Mouse (Mus musculus) kidney, embryonic 15.5 days (tissue): ENCODE measurements around the gene Car9. TPM values are rescaled to one million over a fixed set of nuclear protein-coding genes. Genes with fewer than 3 reads are reported as not detected.

Experiments used
- ATAC-seq: fragments of 200-750 bp; cut with Nextera tagmentation; replicated peaks from 2 replicates; pipeline ENCODE4 v1.8.0; 2017; ENCODE audit warnings: moderate TSS enrichment; ENCODE audit not compliant: low FRiP score
- H3K27ac ChIP-seq: fragments of 300-500 bp; sonication (generic); 2 replicates; pipeline ENCODE4 v1.5.1; 2015; ENCODE audit warnings: mild to moderate bottlenecking, inconsistent platforms
- H3K27me3 ChIP-seq: fragments of 300-500 bp; sonication (generic); 2 replicates; pipeline ENCODE4 v1.6.1; 2015; ENCODE audit warnings: inconsistent platforms
- H3K36me3 ChIP-seq: fragments of 300-500 bp; sonication (generic); 2 replicates; pipeline ENCODE4 v1.6.1; 2015; ENCODE audit warnings: inconsistent platforms
- H3K4me1 ChIP-seq: fragments of 300-500 bp; sonication (generic); 2 replicates; pipeline ENCODE4 v1.6.1; 2015; ENCODE audit warnings: inconsistent platforms
- H3K4me2 ChIP-seq: fragments of 300-500 bp; sonication (generic); 2 replicates; pipeline ENCODE4 v1.6.1; 2015; ENCODE audit warnings: moderate library complexity, mild to moderate bottlenecking, inconsistent platforms
- H3K4me3 ChIP-seq: fragments of 300-500 bp; sonication (generic); replicated peaks from 2 replicates; pipeline ENCODE4 v1.5.1; 2015; ENCODE audit warnings: mild to moderate bottlenecking, inconsistent platforms
- H3K9ac ChIP-seq: fragments of 300-500 bp; sonication (generic); 2 replicates; pipeline ENCODE4 v1.6.1; 2015; ENCODE audit warnings: mild to moderate bottlenecking, inconsistent platforms
- H3K9me3 ChIP-seq: fragments of 300-500 bp; sonication (generic); replicated peaks from 2 replicates; pipeline ENCODE4 v1.6.1; 2016; ENCODE audit warnings: inconsistent platforms
- WGBS: fragments of 180-500 bp; shearing (Covaris S2); methylation state at CpG from one replicate; pipeline ENCODE4 v1.1.7; 2015; ENCODE audit warnings: mixed read lengths; 5-methylcytosine and 5-hydroxymethylcytosine counted together
- polyA plus RNA-seq: library from polyadenylated mRNA; unstranded; fragments of >200 nt; fragmentation: Nextera tagmentation; extraction: Ambion mirVana; gene quantifications from 2 replicates; pipeline ENCODE4 v1.2.1, GENCODE M21; 2015

Gene Car9
- polyA plus RNA-seq = 1.7 and 2.1 TPM in 2 replicates

GRCm38 (mm10) chr4:43506536-43507185 lies at the start of gene Car9:
Gene Car9, plus strand, starts transcription at chr4:43506966.
- Histone ChIP-seq H3K4me3 (peak within 1 kb of the TSS; percentile 50), H3K4me2 (peak within 1 kb of the TSS; percentile 76), H3K9ac (no peak within 1 kb of the TSS), H3K27me3 (peaks cover 9% of the 10 kb centered on the region; the same call in 1 of the 2 replicates), H3K27ac (no peak within 1 kb of the TSS), H3K4me1 (peaks cover 19% of the 10 kb centered on the region), H3K36me3 (no peaks in the 10 kb centered on the region), H3K9me3 (no peaks in the 10 kb centered on the region)
- 53% methylated on average over 9 of the region's 9 CpGs for WGBS
- ATAC-seq = 0 out of 2 replicates have a peak, but pooled peaks have one; percentile 19

GRCm38 (mm10) chr4:43457124-43457523 lies 49.6 kb upstream of the Car9 start:
- no peak overlapping the region for H3K4me2 ChIP-seq
- 20% methylated on average over 8 of the region's 8 CpGs for WGBS

GRCm38 (mm10) chr4:43463102-43463501 lies 43.7 kb upstream of the Car9 start:
- Histone ChIP-seq H3K9me3 (no peaks in the 10 kb centered on the region), H3K4me2 (no peak overlapping the region), H3K9ac (no peak overlapping the region), H3K4me3 (no peak overlapping the region), H3K36me3 (no peaks in the 10 kb centered on the region), H3K27ac (no peak overlapping the region), H3K27me3 (no peaks in the 10 kb centered on the region), H3K4me1 (no peaks in the 10 kb centered on the region)
- no peak for ATAC-seq
- 89% methylated on average over 5 of the region's 5 CpGs for WGBS

More at GRCm38 (mm10) chr4:43457124-43457523, 49.6 kb upstream of the Car9 start:
- Histone ChIP-seq H3K9ac (no peak overlapping the region), H3K36me3 (no peaks in the 10 kb centered on the region), H3K27ac (no peak overlapping the region), H3K9me3 (no peaks in the 10 kb centered on the region), H3K27me3 (peaks cover 33% of the 10 kb centered on the region), H3K4me3 (no peak overlapping the region), H3K4me1 (peaks cover 35% of the 10 kb centered on the region)
- ATAC-seq = 0 out of 2 replicates have a peak, but pooled peaks have one; percentile 30

- no peak overlapping the region for H3K4me2 ChIP-seq
- H3K4me3 ChIP-seq = no peak overlapping the region
- 86% methylated on average over 6 of the region's 6 CpGs for WGBS
- H3K9ac ChIP-seq = no peak overlapping the region
- no peak overlapping the region for H3K27ac ChIP-seq
- ATAC-seq = no peak
- H3K36me3 ChIP-seq = no peaks in the 10 kb centered on the region
- H3K4me1 ChIP-seq = no peaks in the 10 kb centered on the region
- no peaks in the 10 kb centered on the region for H3K9me3 ChIP-seq
- H3K27me3 ChIP-seq = no peaks in the 10 kb centered on the region
Observed at GRCm38 (mm10) chr4:43465935-43466334, 40.8 kb upstream of the Car9 start.

- no peaks in the 10 kb centered on the region for H3K27me3 ChIP-seq
- H3K9ac ChIP-seq = no peak overlapping the region
- H3K4me3 ChIP-seq = no peak overlapping the region
- no peak overlapping the region for H3K4me2 ChIP-seq
- no peaks in the 10 kb centered on the region for H3K36me3 ChIP-seq
- H3K27ac ChIP-seq = no peak overlapping the region
- no peaks in the 10 kb centered on the region for H3K9me3 ChIP-seq
- H3K4me1 ChIP-seq = no peaks in the 10 kb centered on the region
- 92% methylated on average over 7 of the region's 7 CpGs for WGBS
- no peak for ATAC-seq
Observed at GRCm38 (mm10) chr4:43466872-43467271, 39.9 kb upstream of the Car9 start.

GRCm38 (mm10) chr4:43470301-43470700 lies 36.5 kb upstream of the Car9 start:
- no peaks in the 10 kb centered on the region for H3K27me3 ChIP-seq
- WGBS = 89% methylated on average over 10 of the region's 10 CpGs
- no peak for ATAC-seq

GRCm38 (mm10) chr4:43473636-43474035 lies 33.1 kb upstream of the Car9 start:
- H3K4me3 ChIP-seq = no peak overlapping the region
- ATAC-seq = no peak
- H3K27me3 ChIP-seq = no peaks in the 10 kb centered on the region
- no peak overlapping the region for H3K27ac ChIP-seq
- H3K4me1 ChIP-seq = peaks cover 8% of the 10 kb centered on the region
- H3K9me3 ChIP-seq = no peaks in the 10 kb centered on the region
- no peaks in the 10 kb centered on the region for H3K36me3 ChIP-seq
- H3K4me2 ChIP-seq = no peak overlapping the region
- no peak overlapping the region for H3K9ac ChIP-seq
- 76% methylated on average over 1 of the region's 1 CpGs for WGBS

More at GRCm38 (mm10) chr4:43470301-43470700, 36.5 kb upstream of the Car9 start:
- H3K4me2 ChIP-seq = no peak overlapping the region
- H3K4me3 ChIP-seq = no peak overlapping the region
- no peaks in the 10 kb centered on the region for H3K4me1 ChIP-seq
- H3K9ac ChIP-seq = no peak overlapping the region
- H3K27ac ChIP-seq = no peak overlapping the region
- no peaks in the 10 kb centered on the region for H3K36me3 ChIP-seq
- no peaks in the 10 kb centered on the region for H3K9me3 ChIP-seq

GRCm38 (mm10) chr4:43476604-43477003 lies 30.2 kb upstream of the Car9 start:
- Histone ChIP-seq H3K4me2 (no peak overlapping the region), H3K27ac (no peak overlapping the region), H3K27me3 (no peaks in the 10 kb centered on the region), H3K4me3 (no peak overlapping the region), H3K9me3 (no peaks in the 10 kb centered on the region), H3K36me3 (no peaks in the 10 kb centered on the region), H3K4me1 (peaks cover 13% of the 10 kb centered on the region), H3K9ac (no peak overlapping the region)
- WGBS = 84% methylated on average over 6 of the region's 6 CpGs
- ATAC-seq = no peak

GRCm38 (mm10) chr4:43477857-43478533 lies 28.8 kb upstream of the Car9 start:
- H3K4me1 ChIP-seq = peaks cover 13% of the 10 kb centered on the region
- no peaks in the 10 kb centered on the region for H3K36me3 ChIP-seq
- no peaks in the 10 kb centered on the region for H3K27me3 ChIP-seq
- peak; percentile 93 for ATAC-seq
- peak overlapping the region; percentile 40; the same call in 1 of the 2 replicates for H3K9ac ChIP-seq
- H3K27ac ChIP-seq = peak overlapping the region; percentile 65
- peak overlapping the region; percentile 59 for H3K4me2 ChIP-seq
- WGBS = 17% methylated on average over 11 of the region's 11 CpGs
- H3K4me3 ChIP-seq = peak overlapping the region; percentile 37
- H3K9me3 ChIP-seq = no peaks in the 10 kb centered on the region

GRCm38 (mm10) chr4:43478534-43478858 lies 28.3 kb upstream of the Car9 start:
- H3K9ac ChIP-seq = peak overlapping the region; percentile 40; the same call in 1 of the 2 replicates
- peak overlapping the region; percentile 65 for H3K27ac ChIP-seq
- no peaks in the 10 kb centered on the region for H3K9me3 ChIP-seq
- peak overlapping the region; percentile 37 for H3K4me3 ChIP-seq
- H3K36me3 ChIP-seq = no peaks in the 10 kb centered on the region
- H3K4me1 ChIP-seq = peaks cover 13% of the 10 kb centered on the region
- 0 out of 2 replicates have a peak, but pooled peaks have one; percentile 14 for ATAC-seq
- H3K27me3 ChIP-seq = no peaks in the 10 kb centered on the region
- H3K4me2 ChIP-seq = peak overlapping the region; percentile 59
- 43% methylated on average over 8 of the region's 8 CpGs for WGBS

GRCm38 (mm10) chr4:43478906-43479832 lies 27.6 kb upstream of the Car9 start:
- no peaks in the 10 kb centered on the region for H3K27me3 ChIP-seq
- no peak overlapping the region for H3K9ac ChIP-seq
- WGBS = 50% methylated on average over 24 of the region's 24 CpGs
- peak overlapping the region; percentile 10; the same call in 1 of the 2 replicates for H3K27ac ChIP-seq
- no peaks in the 10 kb centered on the region for H3K36me3 ChIP-seq
- H3K4me2 ChIP-seq = peak overlapping the region; percentile 46
- no peaks in the 10 kb centered on the region for H3K9me3 ChIP-seq
- ATAC-seq = no peak
- no peak overlapping the region; the same call in 1 of the 2 replicates for H3K4me3 ChIP-seq
- peaks cover 13% of the 10 kb centered on the region for H3K4me1 ChIP-seq
